Mouse (Mus musculus): Measurements from ENCODE around the gene Ctbp2. TPM values are rescaled to one million over a fixed set of nuclear protein-coding genes. Genes with fewer than 3 reads are reported as not detected.

The Ctbp2 gene
- polyA plus RNA-seq, 1 experiment from 2014 or later: 71.3 TPM

DNA sequence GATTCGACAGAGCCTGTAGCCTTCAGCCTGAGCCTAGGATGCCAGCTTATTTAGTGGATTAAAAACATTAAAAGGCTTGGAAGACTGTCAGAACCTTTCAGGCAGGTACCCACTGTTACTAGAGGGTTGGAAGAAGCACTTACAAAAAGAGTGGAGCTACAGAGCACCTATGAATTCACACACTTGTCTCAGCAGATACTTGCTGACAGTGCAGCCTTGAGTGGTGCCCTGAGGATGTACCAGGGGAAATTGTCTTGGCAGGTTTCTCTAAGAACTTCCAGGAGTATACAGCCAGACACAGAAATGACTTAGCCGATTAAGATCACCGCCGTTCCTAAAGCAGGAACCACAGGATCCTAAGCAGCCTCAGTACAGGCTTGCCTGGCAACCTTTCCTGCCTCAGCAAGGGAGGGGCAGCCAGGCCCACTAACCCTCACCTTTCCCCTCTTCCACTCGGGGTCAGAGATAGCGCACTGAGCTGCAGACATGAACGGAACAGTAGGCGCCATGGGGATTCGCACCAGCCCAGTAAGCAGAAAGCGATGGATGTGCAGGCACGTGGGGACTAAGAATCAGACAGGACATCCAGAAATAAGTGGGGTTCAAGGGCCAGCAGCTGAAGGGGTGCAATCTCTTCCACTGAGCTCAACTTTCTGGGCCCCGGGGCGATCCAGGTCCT, 40.1 kb downstream of the Ctbp2 start:
- peaks cover 28% of the 10 kb centered on the region for H3K4me1 ChIP-seq
- 77% methylated on average over 13 of the region's 13 CpGs for WGBS

DNA sequence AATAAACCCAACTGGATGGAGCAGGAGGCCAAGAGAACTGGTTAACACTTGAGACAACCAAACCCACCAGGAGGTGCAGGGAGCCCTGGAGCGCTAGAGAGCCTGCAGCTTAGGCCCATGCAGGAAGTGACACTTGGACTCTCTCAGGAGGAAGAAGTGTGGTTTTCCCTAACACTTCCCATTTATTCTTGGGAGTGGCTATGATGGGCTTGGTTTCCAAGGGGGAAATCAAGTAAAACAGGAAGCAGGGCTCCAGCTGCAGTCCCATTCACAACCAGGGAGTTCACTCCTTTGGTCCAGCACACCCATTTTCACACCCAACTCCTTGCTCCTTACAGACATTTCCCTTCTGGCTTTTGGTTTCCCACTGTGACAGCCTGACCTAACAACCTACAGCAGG, 45.2 kb downstream of the Ctbp2 start:
- ATAC-seq (ENCODE audit: insufficient number of reproducible peaks, low FRiP score, low TSS enrichment, low read depth): no peak
- no peak overlapping the region for H3K4me2 ChIP-seq (replicated peaks)
- H3K36me3 ChIP-seq: 0 out of 2 replicates have a peak, but pooled peaks cover 9% of the 10 kb centered on the region
- H3K27ac ChIP-seq (replicated peaks): no peak overlapping the region
- WGBS: 92% methylated on average over 1 of the region's 1 CpGs
- no peak overlapping the region for H3K4me3 ChIP-seq (replicated peaks)
- no peaks in the 10 kb centered on the region for H3K9me3 ChIP-seq (replicated peaks)
- no peak overlapping the region for H3K9ac ChIP-seq
- H3K4me1 ChIP-seq: 0 out of 2 replicates have a peak, but pooled peaks cover 5% of the 10 kb centered on the region
- no peaks in the 10 kb centered on the region for H3K27me3 ChIP-seq

More for the DNA sequence above, 40.1 kb downstream of the Ctbp2 start:
- Histone ChIP-seq H3K4me3 (replicated peaks) (no peak overlapping the region), H3K27ac (replicated peaks) (no peak overlapping the region), H3K9ac (no peak overlapping the region), H3K27me3 (no peaks in the 10 kb centered on the region), H3K36me3 (0 out of 2 replicates have a peak, but pooled peaks cover 8% of the 10 kb centered on the region), H3K9me3 (replicated peaks) (no peaks in the 10 kb centered on the region), H3K4me2 (replicated peaks) (no peak overlapping the region)
- ATAC-seq (ENCODE audit: insufficient number of reproducible peaks, low FRiP score, low TSS enrichment, low read depth): no peak

DNA sequence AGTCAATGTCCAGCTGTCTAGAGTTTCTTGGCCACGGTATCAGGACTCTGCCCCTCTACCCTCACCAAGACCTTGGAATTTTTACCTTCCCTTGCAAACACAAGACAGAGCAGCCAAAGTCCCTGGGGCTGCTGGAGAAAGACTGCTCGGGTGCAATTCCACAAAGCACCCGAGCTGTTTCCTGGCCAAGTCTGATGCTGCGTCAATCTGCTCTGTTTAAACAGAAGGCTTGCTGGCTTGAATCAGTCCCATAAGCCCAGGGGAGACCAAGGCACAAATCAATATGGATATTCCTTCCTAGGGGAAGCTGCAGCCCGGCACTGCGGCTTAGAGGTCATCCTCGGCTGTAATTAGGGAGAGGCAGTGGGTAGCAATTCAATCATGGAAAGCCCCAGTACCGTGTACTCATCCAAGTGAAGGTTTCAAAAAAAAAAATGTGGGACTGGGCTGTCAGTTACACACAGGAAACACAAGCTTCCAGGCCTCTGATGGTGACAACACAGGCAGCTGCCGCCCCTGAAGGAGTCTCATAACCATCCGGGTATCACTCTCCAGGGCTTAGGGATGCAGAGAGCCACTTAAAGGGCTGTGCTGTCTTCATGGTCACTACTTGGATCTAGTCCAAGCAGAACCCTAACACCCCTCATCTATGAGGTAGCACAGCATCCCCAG, 49.6 kb downstream of the Ctbp2 start:
- H3K4me1 ChIP-seq: peaks cover 21% of the 10 kb centered on the region; the same call in 1 of the 2 replicates
- WGBS: 55% methylated on average over 10 of the region's 10 CpGs
- H3K36me3 ChIP-seq: 0 out of 2 replicates have a peak, but pooled peaks cover 8% of the 10 kb centered on the region
- no peaks in the 10 kb centered on the region for H3K27me3 ChIP-seq
- H3K9me3 ChIP-seq (replicated peaks): no peaks in the 10 kb centered on the region
- no peak overlapping the region for H3K9ac ChIP-seq
- H3K4me2 ChIP-seq (replicated peaks): no peak overlapping the region
- ATAC-seq (ENCODE audit: insufficient number of reproducible peaks, low FRiP score, low TSS enrichment, low read depth): peak; percentile 52; the same call in 1 of the 2 replicates
- H3K4me3 ChIP-seq (replicated peaks): no peak overlapping the region
- no peak overlapping the region for H3K27ac ChIP-seq (replicated peaks)

DNA sequence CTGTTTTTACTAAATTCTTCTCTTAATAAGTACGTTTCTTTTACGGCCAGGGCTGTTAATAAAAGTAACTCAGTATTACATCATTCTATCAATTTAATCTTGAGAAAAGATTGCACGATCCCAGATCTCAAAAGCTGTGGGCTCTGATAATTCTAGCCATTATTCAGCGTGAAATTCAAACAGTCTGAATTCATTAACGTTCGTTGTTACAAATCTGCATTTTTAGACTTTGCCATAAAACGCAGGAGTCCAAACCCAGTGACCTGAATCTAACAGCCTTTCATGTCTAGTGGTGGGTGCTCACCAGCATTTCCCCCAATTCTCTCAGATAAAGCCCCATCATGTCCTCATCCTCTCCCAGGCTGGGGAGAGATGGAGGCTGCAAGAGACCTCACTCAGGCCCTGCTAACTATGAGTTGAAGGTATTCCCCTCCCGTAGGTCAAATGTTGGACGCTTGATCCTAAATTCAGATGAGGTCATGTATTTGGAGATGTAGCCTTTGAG, 51.0 kb downstream of the Ctbp2 start:
- H3K27me3 ChIP-seq: no peaks in the 10 kb centered on the region
- no peak for ATAC-seq (ENCODE audit: insufficient number of reproducible peaks, low FRiP score, low TSS enrichment, low read depth)
- H3K27ac ChIP-seq (replicated peaks): no peak overlapping the region
- H3K9ac ChIP-seq: no peak overlapping the region
- no peaks in the 10 kb centered on the region for H3K9me3 ChIP-seq (replicated peaks)
- H3K4me1 ChIP-seq: peaks cover 21% of the 10 kb centered on the region; the same call in 1 of the 2 replicates
- H3K36me3 ChIP-seq: 0 out of 2 replicates have a peak, but pooled peaks cover 7% of the 10 kb centered on the region
- WGBS: 64% methylated on average over 9 of the region's 9 CpGs
- no peak overlapping the region for H3K4me3 ChIP-seq (replicated peaks)
- H3K4me2 ChIP-seq (replicated peaks): no peak overlapping the region

DNA sequence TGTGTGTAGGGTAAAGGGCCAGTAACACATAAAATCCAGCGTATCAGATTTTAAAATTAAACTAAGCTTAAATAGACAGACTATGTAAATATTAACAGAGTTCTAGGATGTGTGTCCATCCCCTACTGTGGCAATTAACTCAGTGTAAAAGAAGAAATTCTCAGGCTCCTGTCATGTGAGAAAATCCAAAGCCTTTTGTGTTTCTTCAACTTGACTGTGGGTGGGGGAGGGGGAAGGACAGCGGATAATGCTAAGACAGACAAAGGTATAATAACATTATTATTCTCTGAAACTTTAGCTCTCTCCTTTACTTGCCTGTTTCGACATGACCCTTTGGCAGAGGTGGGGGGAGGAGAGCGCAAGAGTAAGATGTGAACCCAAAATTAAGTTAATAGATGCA, 51.6 kb downstream of the Ctbp2 start:
- no peak overlapping the region for H3K9ac ChIP-seq
- no peaks in the 10 kb centered on the region for H3K27me3 ChIP-seq
- H3K9me3 ChIP-seq (replicated peaks): no peaks in the 10 kb centered on the region
- H3K4me2 ChIP-seq (replicated peaks): no peak overlapping the region
- H3K27ac ChIP-seq (replicated peaks): no peak overlapping the region
- WGBS: 69% methylated on average over 4 of the region's 4 CpGs
- peaks cover 25% of the 10 kb centered on the region; the same call in 1 of the 2 replicates for H3K4me1 ChIP-seq
- ATAC-seq (ENCODE audit: insufficient number of reproducible peaks, low FRiP score, low TSS enrichment, low read depth): no peak
- H3K36me3 ChIP-seq: 0 out of 2 replicates have a peak, but pooled peaks cover 7% of the 10 kb centered on the region
- H3K4me3 ChIP-seq (replicated peaks): no peak overlapping the region

DNA sequence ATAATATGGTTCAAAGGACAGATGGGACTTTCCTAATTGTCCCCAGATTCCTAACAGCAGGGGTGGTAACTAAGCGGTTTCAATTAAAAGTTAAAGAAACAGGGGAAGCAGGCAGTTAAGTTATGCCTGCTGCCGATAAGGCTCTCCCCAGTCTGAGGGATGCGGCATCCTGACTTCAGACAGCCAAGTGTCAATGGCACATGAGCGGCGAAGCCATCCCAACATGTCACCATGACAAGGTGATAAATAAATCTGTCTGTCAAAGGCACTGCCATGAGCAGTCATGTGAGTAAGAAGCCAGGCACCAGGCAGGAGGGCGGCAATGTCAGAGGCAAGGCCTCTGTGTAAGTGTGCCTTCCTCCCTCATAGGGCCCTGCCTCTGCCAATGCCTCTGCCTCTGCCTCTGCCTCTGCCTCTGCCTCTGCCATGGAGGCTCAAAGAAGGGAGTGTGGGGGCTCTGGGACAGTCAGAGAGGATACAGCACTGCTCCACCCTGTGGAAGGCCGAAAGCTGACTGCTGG, 56.8 kb downstream of the Ctbp2 start:
- Histone ChIP-seq H3K4me2 (replicated peaks) (no peak overlapping the region), H3K4me3 (replicated peaks) (no peak overlapping the region), H3K27me3 (no peaks in the 10 kb centered on the region), H3K27ac (replicated peaks) (0 out of 2 replicates have a peak overlapping the region, but pooled peaks have one; percentile 3), H3K9ac (no peak overlapping the region; the same call in 1 of the 2 replicates), H3K36me3 (peaks cover 12% of the 10 kb centered on the region; the same call in 1 of the 2 replicates), H3K9me3 (replicated peaks) (no peaks in the 10 kb centered on the region), H3K4me1 (peaks cover 42% of the 10 kb centered on the region)
- WGBS: 60% methylated on average over 7 of the region's 7 CpGs
- ATAC-seq (ENCODE audit: insufficient number of reproducible peaks, low FRiP score, low TSS enrichment, low read depth): no peak

DNA sequence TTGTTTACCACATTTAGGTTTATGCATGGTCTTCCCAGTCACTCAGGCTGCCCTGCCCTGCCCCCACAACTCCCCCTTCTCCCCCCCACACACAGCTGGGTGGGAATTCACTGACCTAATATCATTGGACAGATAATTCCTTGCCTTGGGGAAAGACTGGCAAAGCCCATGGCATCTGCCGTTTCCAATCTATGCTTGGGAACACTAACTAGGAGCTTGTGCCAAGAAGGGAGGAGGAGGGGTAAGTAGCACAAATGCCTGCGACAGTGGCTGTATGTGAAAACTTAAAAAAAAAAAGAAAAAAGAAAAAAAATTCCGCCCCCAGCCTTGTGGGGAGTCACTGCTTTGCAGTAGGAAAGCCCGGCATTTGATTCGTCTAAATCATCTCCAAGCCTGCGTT, 57.4 kb downstream of the Ctbp2 start:
- no peak overlapping the region for H3K4me2 ChIP-seq (replicated peaks)
- peaks cover 36% of the 10 kb centered on the region for H3K4me1 ChIP-seq
- H3K9ac ChIP-seq: no peak overlapping the region
- H3K36me3 ChIP-seq: peaks cover 12% of the 10 kb centered on the region; the same call in 1 of the 2 replicates
- no peaks in the 10 kb centered on the region for H3K9me3 ChIP-seq (replicated peaks)
- H3K4me3 ChIP-seq (replicated peaks): no peak overlapping the region
- 33% methylated on average over 6 of the region's 6 CpGs for WGBS
- H3K27me3 ChIP-seq: no peaks in the 10 kb centered on the region
- H3K27ac ChIP-seq (replicated peaks): 0 out of 2 replicates have a peak overlapping the region, but pooled peaks have one; percentile 3
- no peak for ATAC-seq (ENCODE audit: insufficient number of reproducible peaks, low FRiP score, low TSS enrichment, low read depth)

DNA sequence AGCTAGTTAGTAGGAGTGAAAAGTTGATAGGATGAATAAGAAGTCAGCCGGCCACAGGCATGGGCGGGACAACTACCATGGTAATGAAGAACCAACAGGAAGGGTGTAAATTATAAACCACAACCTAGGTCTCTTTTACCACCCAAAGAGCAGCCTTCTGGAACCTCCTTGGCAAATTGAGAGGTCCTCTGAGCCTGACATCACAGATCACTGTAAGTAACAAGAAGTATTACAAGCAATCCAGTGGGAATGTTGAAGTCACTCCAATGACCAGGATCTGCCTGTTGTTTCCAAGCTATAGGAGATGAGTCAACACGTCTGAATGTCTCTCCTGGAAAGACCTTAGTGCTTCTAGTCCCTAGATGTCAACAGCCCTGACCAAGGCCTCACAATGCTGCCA, 62.1 kb downstream of the Ctbp2 start:
- peaks cover 26% of the 10 kb centered on the region for H3K4me1 ChIP-seq
- peaks cover 5% of the 10 kb centered on the region; the same call in 1 of the 2 replicates for H3K36me3 ChIP-seq
- H3K27ac ChIP-seq (replicated peaks): no peak overlapping the region
- H3K27me3 ChIP-seq: no peaks in the 10 kb centered on the region
- WGBS: 74% methylated on average over 3 of the region's 3 CpGs
- no peaks in the 10 kb centered on the region for H3K9me3 ChIP-seq (replicated peaks)
- no peak for ATAC-seq (ENCODE audit: insufficient number of reproducible peaks, low FRiP score, low TSS enrichment, low read depth)
- no peak overlapping the region for H3K4me3 ChIP-seq (replicated peaks)
- H3K9ac ChIP-seq: no peak overlapping the region
- no peak overlapping the region for H3K4me2 ChIP-seq (replicated peaks)

DNA sequence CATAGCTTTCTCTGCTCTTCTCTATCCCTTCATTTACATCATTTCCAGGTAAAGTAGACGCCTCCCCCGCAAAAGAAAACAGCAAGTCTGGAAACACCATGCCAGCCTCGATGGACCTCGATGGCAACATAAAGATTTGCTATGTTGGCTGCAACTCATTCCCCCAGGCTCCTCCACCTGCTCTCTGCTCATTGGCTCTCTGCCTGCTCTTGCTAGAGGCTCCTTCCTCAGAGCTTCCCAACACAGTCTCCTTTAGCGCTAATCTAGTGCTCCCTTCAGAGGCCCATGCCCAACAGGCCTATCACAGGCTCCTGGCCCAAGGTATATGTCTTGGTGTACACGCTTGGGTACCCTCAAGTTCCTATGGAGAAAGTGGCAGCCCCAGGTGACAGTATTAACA, 64.0 kb downstream of the Ctbp2 start:
- Histone ChIP-seq H3K9me3 (replicated peaks) (no peaks in the 10 kb centered on the region), H3K4me3 (replicated peaks) (no peak overlapping the region), H3K36me3 (peaks cover 1% of the 10 kb centered on the region; the same call in 1 of the 2 replicates), H3K9ac (no peak overlapping the region), H3K27me3 (no peaks in the 10 kb centered on the region), H3K27ac (replicated peaks) (no peak overlapping the region), H3K4me1 (peaks cover 14% of the 10 kb centered on the region), H3K4me2 (replicated peaks) (no peak overlapping the region)
- ATAC-seq (ENCODE audit: insufficient number of reproducible peaks, low FRiP score, low TSS enrichment, low read depth): no peak
- WGBS: 84% methylated on average over 6 of the region's 6 CpGs

DNA sequence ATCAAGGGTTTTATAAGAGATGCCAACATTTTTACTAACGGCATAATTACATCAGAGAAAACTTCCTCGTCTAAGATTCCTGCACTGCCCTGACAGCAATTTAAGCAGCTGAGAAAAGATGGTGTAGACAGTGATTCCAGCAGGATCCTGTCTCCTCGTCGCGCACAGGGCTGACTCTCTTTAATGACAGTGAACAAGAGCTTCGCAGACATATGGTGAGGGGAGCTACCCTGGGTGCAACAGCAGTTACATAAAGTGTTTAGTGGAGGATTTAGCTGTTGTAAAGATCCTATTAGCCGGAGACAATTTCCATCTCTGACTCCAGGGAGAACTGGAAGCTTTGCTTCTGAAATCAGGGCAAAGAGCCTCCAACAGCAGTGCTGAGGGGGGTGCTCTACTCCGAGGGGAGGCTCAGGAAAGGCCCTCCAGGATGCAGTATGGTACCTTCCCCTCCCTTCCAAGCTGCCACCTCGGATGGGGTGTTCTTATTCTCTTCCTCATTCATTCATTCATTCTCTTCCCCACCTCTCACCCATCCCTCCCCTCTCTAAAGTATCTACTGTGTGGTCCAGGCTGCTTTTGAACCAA, 64.5 kb downstream of the Ctbp2 start:
- H3K9ac ChIP-seq: no peak overlapping the region
- no peaks in the 10 kb centered on the region for H3K27me3 ChIP-seq
- H3K27ac ChIP-seq (replicated peaks): no peak overlapping the region
- WGBS: 48% methylated on average over 9 of the region's 9 CpGs
- H3K4me2 ChIP-seq (replicated peaks): no peak overlapping the region
- H3K9me3 ChIP-seq (replicated peaks): no peaks in the 10 kb centered on the region
- peaks cover 7% of the 10 kb centered on the region; the same call in 1 of the 2 replicates for H3K36me3 ChIP-seq
- no peak overlapping the region for H3K4me3 ChIP-seq (replicated peaks)
- ATAC-seq (ENCODE audit: insufficient number of reproducible peaks, low FRiP score, low TSS enrichment, low read depth): no peak
- H3K4me1 ChIP-seq: peaks cover 14% of the 10 kb centered on the region

DNA sequence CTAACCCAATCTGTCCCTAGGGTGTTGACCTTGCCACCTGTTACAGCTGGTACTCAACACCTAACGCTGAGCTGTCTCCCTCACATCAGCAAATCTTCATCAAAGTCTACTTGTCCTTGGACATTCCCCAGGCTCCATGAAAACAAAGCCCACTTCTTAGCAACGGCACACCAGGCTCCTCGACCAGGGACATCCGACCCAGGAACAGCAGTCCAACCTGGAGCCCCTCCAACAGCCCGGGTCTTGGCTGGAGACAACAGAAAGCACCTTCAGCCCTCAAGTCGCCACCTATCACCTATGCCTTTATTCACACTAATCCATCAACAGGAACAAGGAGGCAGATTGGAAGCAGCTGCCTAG, 65.0 kb downstream of the Ctbp2 start:
- 67% methylated on average over 6 of the region's 6 CpGs for WGBS
- no peak overlapping the region for H3K27ac ChIP-seq (replicated peaks)
- no peaks in the 10 kb centered on the region for H3K9me3 ChIP-seq (replicated peaks)
- no peak overlapping the region for H3K4me2 ChIP-seq (replicated peaks)
- H3K9ac ChIP-seq: no peak overlapping the region
- H3K4me1 ChIP-seq: peaks cover 14% of the 10 kb centered on the region
- no peaks in the 10 kb centered on the region for H3K27me3 ChIP-seq
- no peak overlapping the region for H3K4me3 ChIP-seq (replicated peaks)
- ATAC-seq (ENCODE audit: insufficient number of reproducible peaks, low FRiP score, low TSS enrichment, low read depth): no peak
- peaks cover 8% of the 10 kb centered on the region; the same call in 1 of the 2 replicates for H3K36me3 ChIP-seq

Data from embryonic facial prominence, embryonic 15.5 days (tissue).